Mouse (Mus musculus) G1E (cell line): ENCODE measurements around the gene Alg6.

ENCODE experiments used
- CTCF ChIP-seq: IDR thresholded peaks from 2 replicates; pipeline ENCODE4 v1.5.1; 2012; ENCODE audit warnings: low read depth, low read length, inconsistent platforms, mixed read lengths
- TAL1 ChIP-seq: conservative IDR thresholded peaks from 2 replicates; pipeline ENCODE4 v1.6.1; 2012; ENCODE audit warnings: low read depth, low read length, inconsistent platforms, mixed read lengths

DNA sequence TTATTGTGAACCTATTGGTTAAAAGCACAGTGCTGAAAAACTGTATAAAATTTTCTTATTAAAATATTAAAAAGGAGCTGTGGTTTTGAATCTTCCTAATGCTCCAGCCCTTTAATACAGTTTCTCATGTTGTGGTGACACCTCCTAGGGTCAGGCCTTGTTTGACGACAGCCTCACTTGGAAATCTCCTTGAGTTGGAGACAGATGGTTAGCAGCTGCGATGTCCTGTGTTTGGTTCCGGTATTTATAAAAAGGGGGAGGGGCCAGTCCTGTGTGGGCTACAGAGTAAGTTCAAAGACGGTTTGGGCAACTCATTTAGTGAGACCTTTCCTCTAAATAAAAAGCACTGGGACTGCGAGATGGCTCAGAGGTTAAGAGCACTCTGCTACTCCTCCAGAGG is 29.2 kb upstream of the Alg6 start:
- no peak for TF ChIP-seq CTCF
- no peak for TF ChIP-seq TAL1
